Comparison of ENCODE assay signal across 12 mouse cellular contexts in genomic region chr2:20902981-20903645, GRCm38 (mm10).
DNase-seq lines count a peak whose midpoint lies in the region; ATAC-seq and TF ChIP-seq lines count a peak whose summit lies in the region.
"Had no signal": no experiment of that assay in that cellular context is flagged by ENCODE, and none has a peak within 500 bp of the region (broad histone marks: within the 10 kb centered on the region; RNA-seq: fewer than 3 reads in every experiment).

No protein-coding gene starts in this region.

- no peak overlapping the region for H3K4me3 ChIP-seq in hindbrain, postnatal 0 days (ENCODE audit: low read length)
- no peak overlapping the region for H3K4me3 ChIP-seq in hindbrain, embryonic 12.5 days
- H3K4me3 ChIP-seq in lung, postnatal 0 days (ENCODE audit: low read depth, low read length) = no peak overlapping the region
- H3K4me3 ChIP-seq: hindbrain, embryonic 15.5 days; liver, embryonic 15.5 days; midbrain, embryonic 15.5 days had no signal

- TF ChIP-seq CTCF in hindbrain, postnatal 0 days (IDR thresholded peaks at IDR 0.05; ENCODE audit: low read depth) = no peak
- no peak for TF ChIP-seq CTCF in lung, postnatal 0 days (IDR thresholded peaks at IDR 0.05)

- H3K4me2 ChIP-seq in hindbrain, postnatal 0 days (ENCODE audit: low read depth, low read length) = no peak overlapping the region
- no peak overlapping the region for H3K4me2 ChIP-seq in hindbrain, embryonic 12.5 days (replicated peaks)
- H3K4me2 ChIP-seq in lung, postnatal 0 days (replicated peaks; ENCODE audit: low read depth, low read length) = no peak overlapping the region
- H3K4me2 ChIP-seq: hindbrain, embryonic 15.5 days; liver, embryonic 15.5 days; midbrain, embryonic 15.5 days had no signal

- H3K27ac ChIP-seq in hindbrain, postnatal 0 days = no peak overlapping the region
- H3K27ac ChIP-seq in hindbrain, embryonic 12.5 days = no peak overlapping the region
- no peak overlapping the region for H3K27ac ChIP-seq in lung, postnatal 0 days (ENCODE audit: low read length)
- H3K27ac ChIP-seq: hindbrain, embryonic 15.5 days; liver, embryonic 15.5 days; macrophage; midbrain, embryonic 15.5 days had no signal

- no peaks in the 10 kb centered on the region for H3K27me3 ChIP-seq in hindbrain, postnatal 0 days (ENCODE audit: insufficient read depth, low read length)
- H3K27me3 ChIP-seq in hindbrain, embryonic 12.5 days = no peaks in the 10 kb centered on the region
- no peaks in the 10 kb centered on the region for H3K27me3 ChIP-seq in lung, postnatal 0 days (replicated peaks; ENCODE audit: insufficient read depth, low read length)
- H3K27me3 ChIP-seq: hindbrain, embryonic 15.5 days; liver, embryonic 15.5 days; midbrain, embryonic 15.5 days had no signal

- H3K36me3 ChIP-seq in hindbrain, postnatal 0 days (ENCODE audit: insufficient read depth, low read length) = no peaks in the 10 kb centered on the region
- no peaks in the 10 kb centered on the region for H3K36me3 ChIP-seq in hindbrain, embryonic 12.5 days
- no peaks in the 10 kb centered on the region for H3K36me3 ChIP-seq in lung, postnatal 0 days (ENCODE audit: insufficient read depth, low read length)
- H3K36me3 ChIP-seq: hindbrain, embryonic 15.5 days; liver, embryonic 15.5 days; midbrain, embryonic 15.5 days had no signal

- H3K9ac ChIP-seq in hindbrain, postnatal 0 days (replicated peaks; ENCODE audit: low read length) = no peak overlapping the region
- H3K9ac ChIP-seq in hindbrain, embryonic 12.5 days = no peak overlapping the region
- no peak overlapping the region for H3K9ac ChIP-seq in lung, postnatal 0 days (replicated peaks; ENCODE audit: low read depth)
- H3K9ac ChIP-seq: hindbrain, embryonic 15.5 days; liver, embryonic 15.5 days; midbrain, embryonic 15.5 days had no signal

- H3K4me1 ChIP-seq in hindbrain, postnatal 0 days (ENCODE audit: insufficient read depth, low read length) = no peaks in the 10 kb centered on the region
- H3K4me1 ChIP-seq in hindbrain, embryonic 12.5 days = no peaks in the 10 kb centered on the region
- no peaks in the 10 kb centered on the region for H3K4me1 ChIP-seq in lung, postnatal 0 days (ENCODE audit: insufficient read depth, low read depth, low read length)
- H3K4me1 ChIP-seq: liver, embryonic 15.5 days had no signal

- no peak for ATAC-seq in hindbrain, postnatal 0 days
- ATAC-seq in hindbrain, embryonic 12.5 days (ENCODE audit: low FRiP score) = no peak
- ATAC-seq in lung, postnatal 0 days = no peak
- ATAC-seq: midbrain, embryonic 15.5 days had no signal

- DNase-seq in hindbrain, postnatal 0 days (ENCODE audit: low spot score) = peak; percentile 27
- DNase-seq in Muller cell, postnatal 12 days (ENCODE audit: inconsistent ontology term) = peak; percentile 85
- DNase-seq in adrenal gland, postnatal 36 days = peak; percentile 54 to 57
- peak; percentile 94 to 96 for DNase-seq in cerebellum, postnatal 14 days
- no peak for DNase-seq in kidney, adult 11 months
- no peak for DNase-seq in lung, postnatal 0 days (ENCODE audit: low spot score)
- DNase-seq: thymus, postnatal 25 days had no signal

- no peak for TF ChIP-seq EP300 in lung, postnatal 0 days (IDR thresholded peaks at IDR 0.05)

- no peaks in the 10 kb centered on the region for H3K9me3 ChIP-seq in hindbrain, postnatal 0 days (ENCODE audit: low read length)
- H3K9me3 ChIP-seq in hindbrain, embryonic 12.5 days (replicated peaks) = no peaks in the 10 kb centered on the region
- no peaks in the 10 kb centered on the region for H3K9me3 ChIP-seq in lung, postnatal 0 days (ENCODE audit: low read length)
- H3K9me3 ChIP-seq: hindbrain, embryonic 15.5 days; liver, embryonic 15.5 days; midbrain, embryonic 15.5 days had no signal

- WGBS in hindbrain, postnatal 0 days = 73% methylated on average over 11 of the region's 11 CpGs
- WGBS in hindbrain, embryonic 12.5 days = 94% methylated on average over 11 of the region's 11 CpGs
- 76% methylated on average over 11 of the region's 11 CpGs for WGBS in lung, postnatal 0 days

Comparison
In these comparisons a context has a peak if more than half of its experiments do, and no peak if none do; other contexts are left out.
1. DNase-seq: peak in hindbrain, postnatal 0 days (single experiment), Muller cell, postnatal 12 days (single experiment), adrenal gland, postnatal 36 days (2 of 2) and cerebellum, postnatal 14 days (2 of 2); none in kidney, adult 11 months (single experiment) and lung, postnatal 0 days (single experiment).